Mouse (Mus musculus) heart, embryonic 14.5 days (tissue): ENCODE measurements around the gene Ccdc157. TPM values are rescaled to one million over a fixed set of nuclear protein-coding genes. Genes with fewer than 3 reads are reported as not detected.
A peak's percentile ranks its signal among the peaks of the same experiment; 100 is the strongest.
"Not testable (repeated sequence)": the region's sequence is repeated elsewhere in the genome, so short reads cannot be mapped to it uniquely, and the experiment has no call there.

Experiments
- ATAC-seq: fragments of 200-750 bp; cut with Nextera tagmentation; 2 replicates; pipeline ENCODE4 v1.8.0; 2017; ENCODE audit warnings: low read depth, moderate TSS enrichment; ENCODE audit not compliant: insufficient number of reproducible peaks, insufficient read depth, low FRiP score
- H3K27ac ChIP-seq, 2 experiments: fragments of 200-500 bp in 1 of 2; fragments of 300-500 bp in 1 of 2; sonication (generic) in 1 of 2; replicated peaks in 1 of 2; 2 replicates each; pipeline ENCODE4 v1.5.1; 2012 to 2014; ENCODE audit warnings: low read depth in 2 of 2, low read length in 2 of 2, control low read depth in 1 of 2, mild to moderate bottlenecking in 1 of 2, mixed read lengths in 1 of 2; ENCODE audit not compliant: control insufficient read depth in 1 of 2, insufficient read depth in 1 of 2
- H3K27me3 ChIP-seq: fragments of 300-500 bp; sonication (generic); 2 replicates; pipeline ENCODE4 v1.6.1; 2014; ENCODE audit warnings: mild to moderate bottlenecking, low read length, control low read depth; ENCODE audit not compliant: control insufficient read depth, insufficient read depth
- H3K36me3 ChIP-seq: fragments of 300-500 bp; sonication (generic); 2 replicates; pipeline ENCODE4 v1.6.1; 2014; ENCODE audit warnings: mild to moderate bottlenecking, control low read depth, low read length, mixed read lengths; ENCODE audit not compliant: control insufficient read depth, insufficient read depth
- H3K4me1 ChIP-seq, 2 experiments: fragments of 200-500 bp in 1 of 2; fragments of 300-500 bp in 1 of 2; sonication (generic) in 1 of 2; 2 replicates each; pipeline ENCODE4 v1.6.1; 2012 to 2014; ENCODE audit warnings: low read length in 2 of 2, control low read depth in 1 of 2, mixed read lengths in 1 of 2; ENCODE audit not compliant: control insufficient read depth in 2 of 2, insufficient read depth in 2 of 2
- H3K4me2 ChIP-seq: fragments of 300-500 bp; sonication (generic); 2 replicates; pipeline ENCODE4 v1.6.1; 2014; ENCODE audit warnings: mild to moderate bottlenecking, low read length
- H3K4me3 ChIP-seq, 2 experiments: fragments of 200-500 bp in 1 of 2; fragments of 300-500 bp in 1 of 2; sonication (generic) in 1 of 2; 2 replicates each; pipeline ENCODE4 v1.5.1; 2012 to 2014; ENCODE audit warnings: low read length in 2 of 2, mild to moderate bottlenecking in 2 of 2, control low read depth in 1 of 2, low read depth in 1 of 2, moderate library complexity in 1 of 2; ENCODE audit not compliant: control insufficient read depth in 1 of 2, insufficient read depth in 1 of 2
- H3K9ac ChIP-seq: fragments of 300-500 bp; sonication (generic); 2 replicates; pipeline ENCODE4 v1.6.1; 2014; ENCODE audit warnings: mild to moderate bottlenecking, low read length
- H3K9me3 ChIP-seq: fragments of 300-500 bp; sonication (generic); 2 replicates; pipeline ENCODE4 v1.6.1; 2016; ENCODE audit warnings: low read length, control low read depth; ENCODE audit not compliant: control insufficient read depth
- WGBS: fragments of 180-500 bp; shearing (Covaris S2); extraction: QIAGEN DNeasy Blood & Tissue Kit; methylation state at CpG from one replicate; pipeline ENCODE4 v1.1.7; 2014; 5-methylcytosine and 5-hydroxymethylcytosine counted together
- polyA plus RNA-seq: library from polyadenylated mRNA; unstranded; fragments of >200 nt; fragmentation: Nextera tagmentation; extraction: Ambion mirVana; gene quantifications from 2 replicates; pipeline ENCODE4 v1.2.1, GENCODE M21; 2014

Ccdc157 gene
- polyA plus RNA-seq, 1 experiment from 2014 or later: 3.2 TPM

DNA sequence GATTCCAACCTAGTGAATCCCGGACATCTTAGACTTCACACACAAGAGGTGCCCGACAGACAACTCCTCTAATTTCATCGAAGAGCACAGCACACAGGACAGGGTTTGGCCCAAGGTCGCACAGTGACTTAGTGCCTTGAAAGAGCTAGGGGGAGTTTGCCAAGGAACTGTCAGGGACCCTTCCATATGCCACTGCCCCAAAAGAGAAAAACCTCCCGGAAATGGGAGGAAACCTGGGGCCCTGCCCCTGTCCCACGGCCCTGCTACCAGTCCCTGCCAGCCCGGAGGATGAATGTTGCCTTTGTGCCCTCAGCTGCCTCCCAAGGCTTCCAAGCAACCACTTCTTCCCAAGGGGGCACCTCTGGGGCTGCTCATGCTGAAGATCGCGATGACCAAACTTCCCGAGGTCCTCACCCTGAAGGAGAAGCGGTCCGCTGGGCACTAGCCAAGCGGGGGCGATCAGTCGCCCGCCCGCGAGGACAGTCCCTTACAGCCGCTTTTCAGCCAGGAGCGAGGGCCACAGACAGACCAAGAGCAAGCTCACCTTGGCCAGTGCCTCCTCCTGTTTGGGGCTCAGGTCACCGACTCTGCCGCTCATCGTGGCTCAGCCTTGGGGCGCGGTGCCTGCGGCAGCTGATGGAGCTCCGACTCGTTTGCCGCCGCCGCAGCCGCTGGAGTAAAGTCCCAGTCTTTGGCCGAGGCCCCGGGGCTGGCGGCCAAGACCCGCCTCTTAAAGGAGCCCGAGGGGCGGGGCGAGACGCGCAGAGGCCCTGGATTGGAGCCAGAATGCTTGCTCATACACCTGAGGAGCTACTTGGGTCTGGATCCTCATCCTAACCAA is 41.8 kb downstream of the Ccdc157 start:
- H3K9me3 ChIP-seq: no peaks in the 10 kb centered on the region
- 3% methylated on average over 41 of the region's 41 CpGs for WGBS
- no peaks in the 10 kb centered on the region for H3K36me3 ChIP-seq
- peak overlapping the region; percentile 58 for H3K9ac ChIP-seq
- H3K27me3 ChIP-seq: peaks cover 19% of the 10 kb centered on the region; the same call in 1 of the 2 replicates
- no peak overlapping the region for H3K27ac ChIP-seq
- peak; percentile 14 for ATAC-seq
- peaks cover 21 to 35% of the 10 kb centered on the region in 2 experiments for H3K4me1 ChIP-seq
- H3K4me3 ChIP-seq: peak overlapping the region; percentile 39 to 43
- H3K4me2 ChIP-seq: peak overlapping the region; percentile 73

GRCm38 (mm10) chr11:4117372-4118071 is 42.6 kb downstream of the Ccdc157 start:
- no peak overlapping the region for H3K27ac ChIP-seq
- H3K9ac ChIP-seq: peak overlapping the region; percentile 58; the same call in 1 of the 2 replicates
- H3K4me2 ChIP-seq: peak overlapping the region; percentile 73
- no peak for ATAC-seq
- H3K36me3 ChIP-seq: no peaks in the 10 kb centered on the region
- peak overlapping the region; percentile 39 to 43 for H3K4me3 ChIP-seq
- peaks cover 19% of the 10 kb centered on the region; the same call in 1 of the 2 replicates for H3K27me3 ChIP-seq
- 11% methylated on average over 3 of the region's 3 CpGs for WGBS
- no peaks in the 10 kb centered on the region for H3K9me3 ChIP-seq
- peaks cover 21 to 35% of the 10 kb centered on the region in 2 experiments for H3K4me1 ChIP-seq

DNA sequence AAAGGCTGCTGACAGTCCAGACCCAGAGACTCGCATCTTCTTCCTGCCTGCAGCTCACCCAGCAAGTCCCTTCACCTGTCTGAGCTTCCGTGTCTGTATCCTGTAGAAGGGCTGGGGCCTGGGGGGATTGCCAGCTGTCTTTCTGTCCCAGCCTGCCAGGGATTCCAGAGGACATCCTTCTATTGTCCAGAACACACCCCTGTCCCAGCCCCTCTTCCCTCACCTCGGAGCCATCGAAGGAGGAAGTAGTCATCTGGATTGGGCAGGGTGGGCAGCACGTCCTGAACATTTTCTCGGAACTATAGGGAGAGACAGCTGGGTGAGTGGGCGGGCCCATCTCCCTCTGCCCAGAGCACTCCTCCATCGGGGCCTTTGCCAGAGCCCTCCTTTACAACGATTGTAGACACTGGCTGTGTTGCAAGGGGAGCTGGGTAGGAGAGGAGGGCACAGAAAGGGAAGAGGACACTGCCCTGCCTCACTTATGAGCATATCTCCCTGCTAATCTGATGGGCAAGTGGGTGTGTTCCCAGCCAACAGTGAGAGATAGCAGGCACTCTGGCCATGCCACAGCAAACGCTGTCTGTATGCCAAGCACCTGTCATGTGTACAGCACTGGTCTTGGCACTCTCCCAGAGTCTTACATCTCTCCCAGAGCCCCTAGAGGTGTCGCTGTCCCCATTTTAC is 43.5 kb downstream of the Ccdc157 start:
- peaks cover 19% of the 10 kb centered on the region; the same call in 1 of the 2 replicates for H3K27me3 ChIP-seq

GRCm38 (mm10) chr11:4115407-4115806 is 44.7 kb downstream of the Ccdc157 start:
- H3K4me1 ChIP-seq: peaks cover 21 to 35% of the 10 kb centered on the region in 2 experiments
- H3K9me3 ChIP-seq: no peaks in the 10 kb centered on the region
- no peaks in the 10 kb centered on the region for H3K36me3 ChIP-seq
- H3K4me2 ChIP-seq: no peak overlapping the region
- no peak overlapping the region for H3K4me3 ChIP-seq
- 84% methylated on average over 4 of the region's 4 CpGs for WGBS
- H3K27ac ChIP-seq: no peak overlapping the region
- H3K9ac ChIP-seq: no peak overlapping the region
- peaks cover 19% of the 10 kb centered on the region; the same call in 1 of the 2 replicates for H3K27me3 ChIP-seq
- no peak for ATAC-seq

More for the DNA sequence above, 43.5 kb downstream of the Ccdc157 start:
- Histone ChIP-seq H3K4me1 (peaks cover 21 to 35% of the 10 kb centered on the region in 2 experiments), H3K4me3 (no peak overlapping the region), H3K9ac (no peak overlapping the region), H3K4me2 (no peak overlapping the region), H3K36me3 (no peaks in the 10 kb centered on the region), H3K27ac (no peak overlapping the region), H3K9me3 (no peaks in the 10 kb centered on the region)
- no peak for ATAC-seq
- WGBS: 46% methylated on average over 11 of the region's 11 CpGs

DNA sequence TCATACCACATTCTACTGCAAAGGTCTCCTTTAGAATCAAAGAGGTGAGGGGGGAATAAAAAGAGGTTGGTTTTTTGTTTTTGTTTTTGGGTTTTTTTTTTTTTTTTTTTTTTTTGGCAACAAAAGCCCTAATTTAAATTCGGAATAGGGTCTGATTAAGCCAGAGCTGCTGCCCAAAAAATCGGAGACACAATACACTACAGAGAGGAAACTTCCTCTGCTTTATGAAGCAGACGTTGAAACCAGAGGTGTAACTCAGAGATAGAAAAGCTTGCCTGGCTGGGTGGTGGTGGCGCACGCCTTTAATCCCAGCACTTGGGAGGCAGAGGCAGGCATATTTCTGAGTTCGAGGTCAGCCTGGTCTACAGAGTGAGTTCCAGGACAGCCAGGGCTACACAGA is 45.6 kb downstream of the Ccdc157 start:
- peaks cover 19% of the 10 kb centered on the region; the same call in 1 of the 2 replicates for H3K27me3 ChIP-seq
- H3K9me3 ChIP-seq, H3K27ac ChIP-seq, H3K4me3 ChIP-seq, H3K9ac ChIP-seq, H3K36me3 ChIP-seq, ATAC-seq, H3K4me2 ChIP-seq: not testable (repeated sequence)
- H3K4me1 ChIP-seq: peaks cover 16 to 28% of the 10 kb centered on the region in 2 experiments
- 81% methylated on average over 6 of the region's 6 CpGs for WGBS

GRCm38 (mm10) chr11:4113970-4114369 is 46.1 kb downstream of the Ccdc157 start:
- ATAC-seq: no peak
- no peak overlapping the region for H3K4me3 ChIP-seq
- no peak overlapping the region for H3K4me2 ChIP-seq
- H3K36me3 ChIP-seq: no peaks in the 10 kb centered on the region
- 66% methylated on average over 6 of the region's 6 CpGs for WGBS
- H3K9me3 ChIP-seq: no peaks in the 10 kb centered on the region
- no peak overlapping the region for H3K9ac ChIP-seq
- no peak overlapping the region for H3K27ac ChIP-seq
- peaks cover 14% of the 10 kb centered on the region; the same call in 1 of the 2 replicates for H3K27me3 ChIP-seq
- peaks cover 11 to 23% of the 10 kb centered on the region in 2 experiments for H3K4me1 ChIP-seq

- 76% methylated on average over 4 of the region's 4 CpGs for WGBS
- H3K27ac ChIP-seq: no peak overlapping the region
- ATAC-seq: no peak
These were observed 46.6 kb downstream of the Ccdc157 start for GRCm38 (mm10) chr11:4113496-4113895.

More at GRCm38 (mm10) chr11:4113496-4113895, 46.6 kb downstream of the Ccdc157 start:
- peaks cover 13% of the 10 kb centered on the region; the same call in 1 of the 2 replicates for H3K27me3 ChIP-seq
- H3K4me3 ChIP-seq: no peak overlapping the region
- H3K36me3 ChIP-seq: no peaks in the 10 kb centered on the region
- no peak overlapping the region for H3K9ac ChIP-seq
- no peaks in the 10 kb centered on the region for H3K9me3 ChIP-seq
- no peak overlapping the region for H3K4me2 ChIP-seq
- peaks cover 10 to 18% of the 10 kb centered on the region in 2 experiments for H3K4me1 ChIP-seq
